Mouse (Mus musculus): ENCODE data around the gene Tmem33. TPM values are rescaled to one million over a fixed set of nuclear protein-coding genes. Genes with fewer than 3 reads are reported as not detected.

Gene Tmem33
- polyA plus RNA-seq, 1 experiment from 2014 or later = 50.3 TPM

DNA sequence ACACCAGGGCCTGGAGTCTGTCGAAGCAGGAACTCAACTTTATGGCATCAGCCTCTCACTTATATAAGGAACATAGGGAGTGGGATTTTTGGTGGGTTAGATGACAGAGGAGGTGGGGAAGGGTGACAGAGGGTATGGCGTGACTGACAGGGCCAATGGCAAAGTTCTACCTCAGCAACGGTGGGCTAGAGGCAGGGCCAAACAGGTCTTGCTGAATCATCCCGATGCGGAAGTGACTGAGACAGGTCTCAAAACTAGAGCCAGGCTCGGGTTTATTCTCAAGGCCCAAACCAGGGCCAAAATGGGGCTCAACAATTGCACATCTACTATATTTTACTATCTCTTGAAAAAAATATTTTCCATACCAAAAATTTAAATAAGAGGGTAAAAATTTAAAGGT, 80.4 kb downstream of the Tmem33 start:
- no peak overlapping the region for H3K4me3 ChIP-seq (ENCODE audit: low read length)
- H3K27ac ChIP-seq (ENCODE audit: low read length) = no peak overlapping the region
- ATAC-seq (replicated peaks; ENCODE audit: extremely low read depth, insufficient read depth, low FRiP score) = no peak
- no peak overlapping the region for H3K4me2 ChIP-seq (ENCODE audit: low read depth, low read length)
- 90% methylated on average over 6 of the region's 6 CpGs for WGBS
- H3K4me1 ChIP-seq (ENCODE audit: control insufficient read depth, insufficient read depth, low read length) = no peaks in the 10 kb centered on the region
- no peaks in the 10 kb centered on the region for H3K9me3 ChIP-seq (replicated peaks; ENCODE audit: control insufficient read depth, low read length)
- no peak overlapping the region for H3K9ac ChIP-seq (ENCODE audit: low read length)
- H3K27me3 ChIP-seq (ENCODE audit: control insufficient read depth, insufficient read depth, low read length) = no peaks in the 10 kb centered on the region
- H3K36me3 ChIP-seq (ENCODE audit: control insufficient read depth, insufficient read depth) = peaks cover 30% of the 10 kb centered on the region

Other genes with a start within 250 kb of the Tmem33 start
- gene Phox2b, start 161.3 kb upstream of the Tmem33 start, polyA plus RNA-seq (2015; fragmentation: Nextera tagmentation; extraction: Ambion mirVana) = 0.22 and 0.25 TPM in 2 replicates
- gene Slc30a9, start 46.4 kb downstream of the Tmem33 start, polyA plus RNA-seq (2015; fragmentation: Nextera tagmentation; extraction: Ambion mirVana) = 113 and 120 TPM in 2 replicates
- gene Bend4, start 167.7 kb downstream of the Tmem33 start, polyA plus RNA-seq (2015; fragmentation: Nextera tagmentation; extraction: Ambion mirVana) = 12.3 and 12.7 TPM in 2 replicates

Data from heart, embryonic 16.5 days (tissue).